Mouse (Mus musculus) liver, postnatal 0 days (tissue): ENCODE data around the gene Ngp.

Source experiments
- CTCF ChIP-seq: sonication (generic); IDR thresholded peaks from 2 replicates; pipeline ENCODE4 v1.5.1; 2016; ENCODE audit warnings: antibody characterized with exemption, low read depth
- EP300 ChIP-seq: IDR thresholded peaks from 2 replicates; pipeline ENCODE4 v1.6.1; 2016; ENCODE audit warnings: antibody characterized with exemption, low read depth, mild to moderate bottlenecking

GRCm38 (mm10) chr9:110463983-110464591 lies 44.5 kb downstream of the Ngp start:
- TF ChIP-seq CTCF = no peak
- TF ChIP-seq EP300 = no peak
